Mouse (Mus musculus) stomach, embryonic 16.5 days (tissue): ENCODE measurements around the gene Ptpru. TPM values are rescaled to one million over a fixed set of nuclear protein-coding genes. Genes with fewer than 3 reads are reported as not detected.

ENCODE experiments used
- ATAC-seq: fragments of 200-750 bp; cut with Nextera tagmentation; 2 replicates; pipeline ENCODE4 v1.8.0; 2017; ENCODE audit warnings: moderate number of reproducible peaks, moderate TSS enrichment; ENCODE audit not compliant: insufficient read depth, low FRiP score
- H3K27ac ChIP-seq: fragments of 300-500 bp; sonication (generic); 2 replicates; pipeline ENCODE4 v1.5.1; 2014; ENCODE audit warnings: low read length
- H3K27me3 ChIP-seq: fragments of 300-500 bp; sonication (generic); 2 replicates; pipeline ENCODE4 v1.6.1; 2014; ENCODE audit warnings: low read length, control low read depth, mixed read lengths; ENCODE audit not compliant: control insufficient read depth, insufficient read depth
- H3K36me3 ChIP-seq: fragments of 300-500 bp; sonication (generic); 2 replicates; pipeline ENCODE4 v1.6.1; 2014; ENCODE audit warnings: low read length; ENCODE audit not compliant: control insufficient read depth, insufficient read depth
- H3K4me1 ChIP-seq: fragments of 300-500 bp; sonication (generic); 2 replicates; pipeline ENCODE4 v1.6.1; 2014; ENCODE audit warnings: low read length, control low read depth, mixed read lengths; ENCODE audit not compliant: control insufficient read depth, insufficient read depth
- H3K4me2 ChIP-seq: fragments of 300-500 bp; sonication (generic); 2 replicates; pipeline ENCODE4 v1.6.1; 2014; ENCODE audit warnings: low read depth, low read length, mixed read lengths
- H3K4me3 ChIP-seq: fragments of 300-500 bp; sonication (generic); replicated peaks from 2 replicates; pipeline ENCODE4 v1.5.1; 2014; ENCODE audit warnings: mild to moderate bottlenecking, low read length
- H3K9ac ChIP-seq: fragments of 300-500 bp; sonication (generic); 2 replicates; pipeline ENCODE4 v1.6.1; 2014; ENCODE audit warnings: low read length
- H3K9me3 ChIP-seq: fragments of 300-500 bp; sonication (generic); replicated peaks from 2 replicates; pipeline ENCODE4 v1.6.1; 2016; ENCODE audit warnings: low read length, control low read depth; ENCODE audit not compliant: control insufficient read depth
- WGBS: fragments of 180-500 bp; shearing (Covaris S2); extraction: QIAGEN DNeasy Blood & Tissue Kit; methylation state at CpG from one replicate; pipeline ENCODE4 v1.1.7; 2014; 5-methylcytosine and 5-hydroxymethylcytosine counted together
- polyA plus RNA-seq: library from polyadenylated mRNA; unstranded; fragments of >200 nt; fragmentation: Nextera tagmentation; extraction: Ambion mirVana; gene quantifications from 2 replicates; pipeline ENCODE4 v1.2.1, GENCODE M21; 2015

Ptpru gene
- polyA plus RNA-seq, 1 experiment from 2014 or later = 13.8 TPM

DNA sequence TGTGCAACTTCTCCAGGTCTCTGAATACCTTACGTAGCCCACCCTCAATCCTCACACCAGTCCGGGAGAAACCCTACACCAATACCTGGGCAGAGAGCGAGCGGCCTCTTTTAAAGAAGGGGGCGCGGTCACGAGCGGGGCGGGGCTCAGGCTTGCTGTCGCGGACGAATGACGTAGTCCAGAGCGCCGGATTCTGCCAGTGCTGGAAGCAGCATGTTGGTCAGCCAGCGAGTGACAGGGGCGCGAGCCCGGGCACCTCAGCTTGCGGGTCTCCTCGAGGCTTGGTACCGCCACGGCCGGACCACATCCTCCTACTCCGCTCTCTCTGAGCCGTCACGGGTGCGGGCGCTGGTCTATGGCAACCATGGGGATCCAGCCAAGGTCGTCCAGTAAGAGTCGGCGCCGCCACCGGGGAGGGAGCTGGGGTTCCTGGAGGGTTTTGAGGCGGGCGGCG lies 5.2 kb upstream of the Ptpru start, which contains the start of gene Mecr:
Gene Mecr, plus strand, starts transcription at position 181 of the 454 bp plus-strand sequence.
- Histone ChIP-seq H3K4me2 (peak within 1 kb of the TSS; percentile 86), H3K36me3 (no peaks in the 10 kb centered on the region), H3K27me3 (no peaks in the 10 kb centered on the region), H3K27ac (no peak within 1 kb of the TSS), H3K4me3 (peak within 1 kb of the TSS; percentile 95), H3K9me3 (no peaks in the 10 kb centered on the region), H3K9ac (peak within 1 kb of the TSS; percentile 89), H3K4me1 (peaks cover 14% of the 10 kb centered on the region)
- peak; percentile 89 for ATAC-seq
- under 1% methylated on average over 37 of the region's 37 CpGs for WGBS

DNA sequence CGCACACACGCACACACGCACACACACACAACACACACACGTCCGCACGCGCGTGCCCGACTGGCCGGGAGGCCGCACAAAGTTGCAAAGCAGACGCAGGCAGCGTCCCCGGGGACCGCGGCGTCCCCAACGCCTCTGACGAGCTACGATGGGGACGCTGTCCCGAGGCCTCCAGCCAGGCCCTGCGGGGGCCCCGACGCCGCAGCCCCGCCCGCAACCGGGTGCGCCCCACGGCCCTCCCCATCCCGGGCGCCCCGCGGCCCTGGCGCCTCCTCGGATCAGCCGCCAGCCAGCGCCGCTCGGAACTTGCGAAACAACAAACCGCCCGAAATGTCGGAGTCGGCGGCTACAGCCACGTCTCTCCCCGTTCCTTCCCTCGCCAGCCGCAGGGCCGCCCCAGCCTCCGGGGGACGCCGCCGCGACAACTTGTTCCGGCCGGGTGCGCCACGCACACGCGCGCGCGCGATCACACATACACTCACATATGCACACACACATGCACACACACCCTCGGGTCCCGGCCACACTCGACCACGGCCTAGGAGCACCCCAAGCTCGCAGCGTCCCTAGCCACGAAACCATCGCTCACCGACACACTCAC lies 1.1 kb downstream of the Ptpru start:
- peak; percentile 22 for ATAC-seq
- Histone ChIP-seq H3K27ac (no peak overlapping the region), H3K9ac (peak overlapping the region; percentile 84), H3K4me2 (peak overlapping the region; percentile 99), H3K4me3 (peak overlapping the region; percentile 74), H3K36me3 (no peaks in the 10 kb centered on the region), H3K9me3 (no peaks in the 10 kb centered on the region), H3K4me1 (peaks cover 12% of the 10 kb centered on the region), H3K27me3 (peaks cover 5% of the 10 kb centered on the region; the same call in 1 of the 2 replicates)
- under 1% methylated on average over 76 of the region's 76 CpGs for WGBS

DNA sequence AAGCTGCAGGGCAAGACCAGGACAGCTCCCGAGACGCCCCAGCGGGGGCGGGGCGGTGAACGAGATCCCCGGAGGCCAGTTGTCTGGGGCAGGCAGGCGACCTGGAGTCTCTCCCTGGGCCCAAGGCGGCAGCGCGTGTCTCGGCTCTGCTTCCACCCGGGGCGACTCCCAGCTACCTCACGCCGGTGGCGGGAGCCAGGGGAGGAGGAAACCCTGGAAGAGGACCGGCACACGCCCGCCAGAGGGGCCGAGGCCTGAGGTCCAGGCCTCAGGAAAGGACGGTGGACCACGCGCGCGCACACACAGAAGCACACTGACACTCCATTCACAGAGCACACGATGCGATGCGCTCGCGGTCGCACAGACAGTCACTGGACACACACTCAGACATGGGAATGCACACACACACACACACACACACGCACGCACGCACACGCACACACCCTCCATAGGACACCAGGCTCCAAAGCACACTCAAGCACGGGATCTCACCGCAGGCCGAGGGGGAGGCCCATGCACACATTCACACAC lies 1.7 kb downstream of the Ptpru start:
- no peaks in the 10 kb centered on the region for H3K36me3 ChIP-seq
- H3K27ac ChIP-seq = no peak overlapping the region
- H3K4me2 ChIP-seq = peak overlapping the region; percentile 99
- H3K9me3 ChIP-seq = no peaks in the 10 kb centered on the region
- peaks cover 12% of the 10 kb centered on the region for H3K4me1 ChIP-seq
- WGBS = 4% methylated on average over 38 of the region's 39 CpGs
- H3K27me3 ChIP-seq = peaks cover 5% of the 10 kb centered on the region; the same call in 1 of the 2 replicates
- peak; percentile 1; the same call in 1 of the 2 replicates for ATAC-seq
- peak overlapping the region; percentile 84 for H3K9ac ChIP-seq
- H3K4me3 ChIP-seq = peak overlapping the region; percentile 74

DNA sequence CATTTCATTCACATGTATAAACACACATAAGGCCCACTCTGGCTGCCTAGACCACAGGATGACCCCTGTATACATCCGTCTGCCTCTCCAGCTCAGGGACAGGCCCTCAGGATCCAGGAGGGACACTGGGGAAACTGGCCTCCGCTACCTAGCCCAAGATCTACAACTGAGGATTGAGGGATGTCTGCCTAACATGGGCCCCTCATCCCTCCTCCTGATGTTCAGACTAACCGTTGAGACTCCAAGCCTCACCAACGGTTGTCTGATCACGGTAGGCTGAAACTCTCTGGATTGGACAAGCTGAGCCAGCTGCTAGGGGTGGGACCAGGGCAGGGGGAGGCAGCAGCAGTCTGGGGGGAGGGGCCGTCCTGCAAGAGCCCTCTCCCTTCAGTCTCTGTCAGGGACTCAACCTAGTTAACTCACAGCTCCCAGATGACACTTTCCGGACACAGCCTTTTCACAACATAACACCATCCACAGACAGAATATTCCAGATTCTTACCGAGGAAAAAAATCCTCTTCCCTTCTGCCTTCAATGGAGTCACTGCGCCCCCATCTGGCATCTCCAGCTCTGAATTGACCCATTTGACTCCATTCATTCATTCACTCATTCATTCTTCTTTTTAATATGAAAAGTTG lies 4.0 kb downstream of the Ptpru start:
- no peak overlapping the region for H3K9ac ChIP-seq
- H3K4me3 ChIP-seq = no peak overlapping the region
- peaks cover 5% of the 10 kb centered on the region; the same call in 1 of the 2 replicates for H3K27me3 ChIP-seq
- peaks cover 12% of the 10 kb centered on the region for H3K4me1 ChIP-seq
- no peak overlapping the region for H3K27ac ChIP-seq
- H3K9me3 ChIP-seq = no peaks in the 10 kb centered on the region
- 28% methylated on average over 9 of the region's 9 CpGs for WGBS
- no peak overlapping the region for H3K4me2 ChIP-seq
- no peaks in the 10 kb centered on the region for H3K36me3 ChIP-seq
- no peak for ATAC-seq

DNA sequence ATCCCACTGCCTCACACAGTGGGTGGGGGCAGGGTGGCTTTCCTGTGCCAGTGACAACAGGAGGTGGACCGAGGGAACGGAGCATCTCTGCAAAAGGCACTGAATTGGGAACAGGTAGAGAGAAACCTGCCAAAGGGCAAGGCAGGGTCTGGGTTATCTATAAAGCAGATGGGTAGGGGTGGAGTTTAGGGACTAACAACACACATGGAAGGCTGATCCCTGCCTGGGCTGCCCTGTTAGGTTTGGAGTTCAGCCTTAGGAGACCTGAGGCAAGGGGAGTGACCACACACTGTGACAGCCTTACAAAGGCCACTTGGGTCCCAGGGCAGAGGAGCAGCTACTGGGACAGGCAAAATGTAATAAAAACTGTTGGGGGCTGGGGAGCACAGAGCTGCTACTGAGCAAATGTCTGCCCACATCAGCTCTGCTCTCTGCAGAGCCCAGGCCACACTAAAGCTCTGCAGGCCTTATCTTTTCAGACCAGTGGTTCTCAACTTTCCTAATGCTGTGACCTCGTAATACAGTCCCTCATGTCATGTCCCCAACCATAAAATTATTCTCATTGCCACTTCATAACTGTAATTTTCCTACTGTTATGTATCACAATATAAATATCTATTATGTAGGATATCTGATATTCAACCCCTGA lies 5.2 kb downstream of the Ptpru start:
- ATAC-seq = no peak
- Histone ChIP-seq H3K9ac (no peak overlapping the region), H3K27me3 (peaks cover 5% of the 10 kb centered on the region; the same call in 1 of the 2 replicates), H3K4me2 (no peak overlapping the region), H3K4me1 (0 out of 2 replicates have a peak, but pooled peaks cover 8% of the 10 kb centered on the region), H3K4me3 (no peak overlapping the region), H3K27ac (no peak overlapping the region), H3K9me3 (no peaks in the 10 kb centered on the region), H3K36me3 (no peaks in the 10 kb centered on the region)
- 67% methylated on average over 3 of the region's 3 CpGs for WGBS

DNA sequence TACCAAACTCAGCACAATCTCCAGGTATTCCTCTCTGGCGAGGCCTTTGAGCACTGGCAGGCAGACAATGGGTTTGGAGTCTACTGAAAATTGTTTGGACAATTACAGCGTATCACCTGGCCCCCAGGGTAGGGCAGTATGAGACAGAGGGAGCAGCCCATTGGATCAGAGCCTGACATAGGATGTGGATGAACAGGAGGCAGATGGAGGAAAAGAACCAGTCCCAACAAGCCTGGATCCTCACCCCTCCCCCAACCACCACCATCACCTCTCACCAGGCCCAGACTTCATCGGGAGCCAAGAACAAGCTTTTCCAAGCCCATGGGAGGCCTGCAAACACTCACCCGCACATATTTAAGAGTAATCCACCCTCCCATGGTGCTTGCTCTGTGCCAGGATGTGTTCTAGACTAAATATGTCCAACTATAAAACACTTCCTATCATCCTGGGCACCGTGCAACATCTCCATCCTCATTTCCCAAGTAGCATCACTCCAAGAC lies 6.5 kb downstream of the Ptpru start:
- H3K36me3 ChIP-seq = no peaks in the 10 kb centered on the region
- ATAC-seq = no peak
- no peaks in the 10 kb centered on the region for H3K9me3 ChIP-seq
- H3K4me1 ChIP-seq = peaks cover 15% of the 10 kb centered on the region
- no peak overlapping the region for H3K4me3 ChIP-seq
- no peak overlapping the region for H3K9ac ChIP-seq
- peaks cover 5% of the 10 kb centered on the region; the same call in 1 of the 2 replicates for H3K27me3 ChIP-seq
- H3K27ac ChIP-seq = no peak overlapping the region
- no peak overlapping the region for H3K4me2 ChIP-seq
- WGBS = 61% methylated on average over 5 of the region's 5 CpGs

DNA sequence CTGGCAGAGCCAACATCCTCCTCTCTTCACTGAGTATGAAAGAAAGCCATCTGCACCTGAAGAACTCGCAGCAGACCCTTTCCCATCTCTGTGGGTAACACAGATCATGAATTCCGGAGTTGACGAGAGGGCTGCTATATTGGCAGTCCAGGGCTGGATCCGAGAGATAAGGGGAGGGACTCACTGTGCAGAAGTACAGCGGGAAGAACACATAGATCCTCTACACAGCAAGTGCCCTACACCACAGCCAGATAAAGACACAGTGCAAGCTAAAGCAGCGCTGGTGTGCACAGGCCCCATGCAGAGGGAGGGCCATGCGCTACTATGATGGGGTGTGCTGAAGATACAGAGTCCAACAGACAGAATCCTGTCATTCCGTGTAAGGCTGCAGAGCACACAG lies 9.0 kb downstream of the Ptpru start:
- Histone ChIP-seq H3K4me2 (no peak overlapping the region), H3K36me3 (no peaks in the 10 kb centered on the region), H3K4me1 (peaks cover 17% of the 10 kb centered on the region), H3K27ac (no peak overlapping the region), H3K27me3 (no peaks in the 10 kb centered on the region), H3K9ac (no peak overlapping the region), H3K4me3 (no peak overlapping the region), H3K9me3 (no peaks in the 10 kb centered on the region)
- no peak for ATAC-seq
- 71% methylated on average over 8 of the region's 8 CpGs for WGBS

DNA sequence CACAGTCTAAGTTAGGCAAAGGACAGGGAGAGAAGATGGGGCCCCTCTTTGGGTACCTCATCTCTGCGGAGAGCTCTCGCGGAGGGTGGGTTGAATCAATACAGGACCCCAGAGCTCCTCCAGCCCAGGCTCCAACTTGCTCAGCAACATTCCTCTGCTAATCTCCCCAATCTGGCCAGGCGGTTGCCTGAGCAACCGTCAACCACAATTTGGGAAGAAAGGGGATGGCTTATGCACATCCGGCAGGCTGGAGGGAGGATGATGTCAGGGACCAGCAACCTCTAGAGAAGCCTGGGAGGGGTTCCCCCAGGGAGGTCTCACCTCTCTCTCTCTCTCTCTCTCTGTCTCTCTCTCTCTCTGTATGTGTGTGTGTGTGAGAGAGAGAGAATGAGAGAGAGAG lies 11.2 kb downstream of the Ptpru start:
- Histone ChIP-seq H3K9ac (no peak overlapping the region), H3K4me3 (no peak overlapping the region), H3K9me3 (no peaks in the 10 kb centered on the region), H3K27ac (peak overlapping the region; percentile 21; the same call in 1 of the 2 replicates), H3K27me3 (no peaks in the 10 kb centered on the region), H3K4me1 (peaks cover 22% of the 10 kb centered on the region), H3K36me3 (no peaks in the 10 kb centered on the region), H3K4me2 (no peak overlapping the region)
- peak; percentile 66 for ATAC-seq
- 5% methylated on average over 6 of the region's 6 CpGs for WGBS
